Mouse (Mus musculus): Measurements from ENCODE around the gene Plin3. TPM values are rescaled to one million over a fixed set of nuclear protein-coding genes. Genes with fewer than 3 reads are reported as not detected.

Gene Plin3
- total RNA-seq, 1 experiment from 2014 or later = 13.5 TPM

DNA sequence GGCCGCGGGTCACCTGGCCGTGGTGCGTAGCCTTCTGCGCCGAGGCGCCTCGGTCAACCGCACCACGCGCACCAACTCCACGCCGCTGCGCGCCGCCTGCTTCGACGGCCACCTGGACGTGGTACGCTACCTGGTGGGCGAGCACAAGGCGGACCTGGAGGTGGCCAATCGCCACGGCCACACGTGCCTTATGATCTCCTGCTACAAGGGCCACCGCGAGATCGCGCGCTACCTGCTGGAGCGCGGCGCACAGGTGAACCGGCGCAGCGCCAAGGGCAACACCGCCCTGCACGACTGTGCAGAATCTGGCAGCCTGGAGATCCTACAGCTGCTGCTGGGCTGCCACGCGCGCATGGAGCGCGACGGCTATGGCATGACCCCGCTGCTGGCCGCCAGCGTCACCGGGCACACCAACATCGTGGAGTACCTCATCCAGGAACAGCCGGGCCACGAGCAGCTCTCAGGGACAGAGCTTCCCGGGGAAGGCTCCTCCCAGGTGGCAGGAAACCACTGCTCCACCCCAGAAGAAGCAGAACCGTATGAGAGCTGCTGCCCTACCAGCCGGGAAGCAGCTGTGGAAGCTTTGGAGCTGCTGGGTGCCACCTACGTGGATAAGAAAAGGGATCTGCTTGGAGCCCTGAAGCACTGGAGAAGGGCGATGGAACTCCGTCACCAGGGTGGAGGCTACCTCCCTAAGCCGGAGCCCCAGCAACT is 35.3 kb downstream of the Plin3 start:
- no peak for ATAC-seq (ENCODE audit: extremely low read depth, insufficient number of reproducible peaks, low FRiP score, poor library complexity, severe bottlenecking)

DNA sequence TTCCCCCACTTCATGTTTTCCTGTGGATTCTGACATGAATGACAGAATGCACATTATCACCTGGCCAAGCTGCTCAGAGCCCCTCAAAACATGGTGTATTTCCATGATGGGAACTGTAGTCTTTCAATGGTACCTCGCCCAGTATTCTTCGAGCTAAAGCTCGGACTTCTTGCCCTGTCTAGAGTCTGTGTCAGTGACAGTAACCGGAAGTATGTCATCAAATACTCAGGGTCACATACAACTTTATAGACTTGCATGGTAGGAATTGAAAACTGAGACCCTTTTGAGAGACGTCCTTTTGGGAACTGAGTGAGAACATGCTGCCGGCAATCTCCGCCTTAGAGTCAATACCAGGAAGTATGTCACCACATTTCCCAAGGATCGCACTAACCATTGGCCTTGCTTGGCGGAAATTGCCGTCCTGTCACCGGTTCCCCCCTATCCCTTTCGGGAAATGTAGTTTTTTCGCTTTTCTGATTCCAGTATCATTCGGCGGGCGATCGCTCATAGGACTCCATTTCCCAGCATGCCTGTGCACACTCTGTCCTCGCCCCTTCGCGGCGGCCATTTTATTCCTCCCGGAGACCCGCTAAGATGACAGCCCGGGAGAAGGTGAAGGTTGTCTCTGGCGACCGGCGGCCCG is 36.3 kb downstream of the Plin3 start, which contains the start of gene Fem1a:
Fem1a (plus strand) TSS at position 572 of the 643 bp plus-strand sequence.
- ATAC-seq (ENCODE audit: extremely low read depth, insufficient number of reproducible peaks, low FRiP score, poor library complexity, severe bottlenecking) = peak; percentile 84

DNA sequence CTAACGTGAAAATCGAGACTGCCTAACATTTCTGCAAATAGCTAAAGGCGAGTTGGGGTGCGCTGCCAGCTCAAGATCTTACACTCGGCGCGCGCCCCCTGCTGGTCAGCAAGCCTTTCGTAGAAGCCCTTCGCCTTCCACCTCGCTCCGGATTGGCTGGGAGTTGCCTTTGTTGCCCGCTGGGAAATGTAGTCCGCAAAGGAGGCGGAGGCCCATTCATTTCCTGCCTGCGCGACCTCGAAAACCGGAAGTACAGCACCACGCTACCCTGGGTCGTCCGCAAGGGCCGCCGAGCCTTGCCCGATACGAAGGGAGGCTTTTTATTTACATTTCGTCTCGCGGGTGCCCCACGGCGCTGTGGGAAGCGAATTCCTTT is 36.8 kb downstream of the Plin3 start:
- peak; percentile 87 for ATAC-seq (ENCODE audit: extremely low read depth, insufficient number of reproducible peaks, low FRiP score, poor library complexity, severe bottlenecking)

DNA sequence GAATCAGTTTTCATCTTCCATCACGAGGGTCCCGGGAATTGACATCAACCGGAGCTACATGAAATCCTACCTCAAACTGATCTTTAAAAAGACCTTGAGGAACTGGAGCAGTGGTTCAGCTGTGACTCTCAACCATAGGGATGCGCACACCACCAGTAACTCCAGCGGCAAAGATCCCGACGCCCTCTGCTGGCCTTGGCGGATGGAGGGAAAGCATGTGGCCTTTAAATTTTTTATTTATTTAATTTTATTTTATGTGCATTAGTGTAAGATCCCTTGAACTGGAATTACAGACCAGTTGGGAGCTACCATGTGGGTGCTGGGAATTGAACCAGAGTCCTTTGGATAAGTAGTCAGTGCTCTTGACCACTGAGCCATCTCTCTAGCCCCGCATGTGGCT is 37.2 kb downstream of the Plin3 start:
- ATAC-seq (ENCODE audit: extremely low read depth, insufficient number of reproducible peaks, low FRiP score, poor library complexity, severe bottlenecking) = no peak

DNA sequence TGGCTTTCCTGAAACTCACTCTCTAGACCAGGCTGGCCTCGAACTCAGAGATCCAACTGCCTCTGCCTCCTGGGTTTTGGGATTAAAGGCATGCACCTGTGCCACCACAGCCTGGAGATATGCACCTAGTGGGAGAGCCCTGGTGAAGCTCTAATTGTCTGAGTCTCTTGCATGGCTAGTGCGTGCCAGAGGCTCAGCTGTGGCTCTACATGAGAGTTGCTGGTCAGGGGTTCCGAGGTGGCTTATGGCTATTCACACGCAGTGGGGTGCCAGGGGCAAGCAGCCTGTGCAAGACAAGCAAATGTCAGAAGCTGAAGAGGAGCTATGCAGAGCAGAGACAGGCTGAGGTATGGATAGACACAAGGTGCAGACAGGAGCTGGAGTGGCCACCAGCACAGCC is 38.0 kb downstream of the Plin3 start:
- no peak for ATAC-seq (ENCODE audit: extremely low read depth, insufficient number of reproducible peaks, low FRiP score, poor library complexity, severe bottlenecking)

DNA sequence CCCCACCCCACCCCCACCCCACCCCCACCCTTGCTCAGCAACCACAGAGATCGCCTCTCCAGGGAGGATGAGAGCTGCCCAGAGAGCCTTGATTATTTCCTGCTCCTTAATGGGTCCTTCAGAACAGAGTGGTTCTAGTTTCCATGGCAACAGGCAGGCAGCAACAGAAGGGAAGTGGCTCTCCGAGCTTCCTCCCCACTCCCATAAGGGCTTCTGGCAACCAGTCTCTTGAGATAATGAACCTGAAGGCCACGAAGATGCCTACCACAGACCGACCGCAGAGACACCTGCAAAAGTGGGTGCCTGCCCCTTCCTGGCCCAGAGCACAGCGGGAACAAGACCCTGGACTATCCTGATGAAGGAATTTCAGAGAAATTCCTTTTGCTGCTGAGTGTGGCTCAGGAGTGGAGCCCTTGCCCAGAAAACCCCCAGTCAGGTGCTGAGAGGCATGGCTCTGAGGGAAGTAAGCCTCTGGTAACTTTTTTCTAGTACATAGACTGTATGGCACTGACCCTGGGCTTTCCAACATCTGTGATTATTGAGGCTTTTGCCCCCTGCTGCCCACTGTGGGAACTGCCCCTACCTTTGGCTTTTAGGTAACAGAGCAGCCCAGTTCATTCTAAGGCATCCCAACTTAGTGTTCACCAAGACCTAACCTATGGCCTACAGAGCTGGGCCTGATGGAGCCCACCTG is 41.4 kb downstream of the Plin3 start:
- ATAC-seq (ENCODE audit: extremely low read depth, insufficient number of reproducible peaks, low FRiP score, poor library complexity, severe bottlenecking) = peak; percentile 32

DNA sequence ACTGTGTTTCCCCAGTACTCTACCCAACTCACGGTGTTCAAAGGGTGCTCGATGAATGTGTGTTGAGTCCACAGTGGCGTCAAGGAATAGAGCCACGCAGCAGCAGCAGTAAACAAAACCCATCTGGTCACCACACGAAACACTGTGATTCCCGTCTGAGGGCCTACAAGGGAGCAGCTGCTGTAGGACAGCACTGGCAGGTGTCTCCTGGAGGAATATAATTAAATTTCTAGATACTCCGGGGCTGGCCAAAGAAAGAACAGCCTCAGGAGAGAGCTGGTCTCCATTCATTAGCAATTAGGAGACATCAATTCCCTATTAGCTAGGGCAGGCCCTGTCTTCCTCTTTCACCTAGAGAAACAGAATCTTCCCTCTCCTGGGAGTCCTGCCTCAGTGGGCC is 47.1 kb downstream of the Plin3 start:
- no peak for ATAC-seq (ENCODE audit: extremely low read depth, insufficient number of reproducible peaks, low FRiP score, poor library complexity, severe bottlenecking)

DNA sequence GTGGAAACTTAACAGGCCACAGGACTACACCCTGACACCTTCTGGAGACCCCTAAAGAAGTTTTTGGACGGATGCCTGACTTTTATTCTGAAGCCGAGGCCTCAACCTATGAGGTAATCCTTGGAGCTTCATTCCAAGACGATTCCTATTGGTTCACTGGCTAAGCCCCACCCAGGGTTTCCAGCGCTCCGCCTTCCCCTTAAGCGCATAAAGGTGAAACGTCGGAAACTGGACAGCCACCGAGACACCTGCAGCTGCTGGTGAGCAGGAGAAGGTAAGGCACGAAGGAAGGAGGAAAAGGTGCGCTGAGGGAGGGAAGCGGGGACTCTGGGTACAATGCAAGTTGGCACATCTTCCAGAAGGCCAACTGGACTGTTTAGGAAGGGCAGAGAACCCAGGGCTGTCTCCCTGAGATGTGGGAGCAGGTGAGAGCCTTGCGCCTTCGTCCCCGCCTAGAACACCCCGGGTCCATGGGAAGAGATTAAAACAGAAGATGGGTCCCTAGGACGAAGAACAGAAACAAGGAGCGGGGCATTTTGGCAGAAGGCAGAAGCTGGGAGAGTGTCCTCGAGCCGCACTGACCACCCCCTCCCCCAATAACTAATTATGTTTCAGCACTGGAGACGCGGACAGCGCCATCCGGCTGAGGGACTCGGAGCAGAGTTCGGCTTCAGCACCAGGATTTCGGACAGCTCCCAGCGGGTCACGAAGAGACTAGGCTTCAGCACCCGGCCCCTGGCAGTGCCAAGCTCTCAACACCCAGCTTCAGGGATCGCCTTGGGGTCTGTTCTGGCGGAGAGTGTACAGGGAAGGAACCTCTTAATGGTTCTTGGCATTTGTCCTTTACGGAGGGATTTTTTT is 50.9 kb downstream of the Plin3 start:
- peak; percentile 76; the same call in 1 of the 2 replicates for ATAC-seq (ENCODE audit: extremely low read depth, insufficient number of reproducible peaks, low FRiP score, poor library complexity, severe bottlenecking)

DNA sequence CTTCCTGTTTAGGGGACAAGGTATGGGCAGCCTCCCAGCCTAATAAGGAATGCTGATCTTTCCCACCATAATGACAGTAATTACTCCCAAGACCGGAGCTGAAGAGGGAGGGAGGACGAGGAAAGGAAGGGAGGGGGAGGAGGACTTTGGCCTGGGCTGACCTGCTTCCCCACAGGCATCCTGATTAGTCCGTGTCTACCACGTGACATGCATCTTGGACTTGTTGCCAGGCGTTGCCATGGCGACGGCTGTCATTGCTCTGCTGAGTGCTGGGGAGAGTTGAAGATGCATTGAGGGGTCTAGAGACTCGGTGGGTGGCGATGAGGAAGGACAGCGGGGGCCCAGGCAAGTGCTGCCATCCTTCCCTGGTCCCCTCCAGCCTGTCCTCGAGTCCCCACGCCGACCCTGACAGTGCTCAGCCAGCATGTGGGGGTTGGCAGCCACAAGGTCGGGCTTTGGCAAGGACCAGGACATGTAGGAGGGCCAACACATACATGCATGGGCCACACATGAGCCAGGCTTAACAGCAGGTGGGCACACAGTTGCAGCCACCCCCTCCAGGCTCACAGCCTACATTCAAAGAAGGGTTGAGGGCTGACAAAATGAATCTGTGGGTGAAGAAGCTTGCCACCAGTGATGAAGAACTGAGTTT is 58.7 kb downstream of the Plin3 start:
- ATAC-seq (ENCODE audit: extremely low read depth, insufficient number of reproducible peaks, low FRiP score, poor library complexity, severe bottlenecking) = no peak

DNA sequence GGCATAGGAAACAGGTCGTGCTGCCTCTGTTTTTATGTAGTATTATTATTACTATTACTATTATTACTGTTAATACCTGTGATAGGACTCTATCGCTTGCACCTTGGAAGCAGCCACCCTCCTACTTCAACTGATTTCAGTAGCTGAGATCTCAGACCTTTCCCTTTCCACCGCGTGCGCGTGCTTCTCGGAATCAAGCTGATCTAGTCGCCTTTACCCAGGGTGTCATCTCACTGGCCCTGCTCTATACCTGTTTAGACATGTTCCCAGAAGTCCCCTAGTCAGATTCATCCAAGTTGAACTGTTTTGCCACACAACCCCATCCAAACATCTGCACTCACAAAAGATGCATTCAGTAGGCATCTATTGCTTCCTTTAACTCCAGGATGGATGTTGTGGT is 59.3 kb downstream of the Plin3 start:
- no peak for ATAC-seq (ENCODE audit: extremely low read depth, insufficient number of reproducible peaks, low FRiP score, poor library complexity, severe bottlenecking)

DNA sequence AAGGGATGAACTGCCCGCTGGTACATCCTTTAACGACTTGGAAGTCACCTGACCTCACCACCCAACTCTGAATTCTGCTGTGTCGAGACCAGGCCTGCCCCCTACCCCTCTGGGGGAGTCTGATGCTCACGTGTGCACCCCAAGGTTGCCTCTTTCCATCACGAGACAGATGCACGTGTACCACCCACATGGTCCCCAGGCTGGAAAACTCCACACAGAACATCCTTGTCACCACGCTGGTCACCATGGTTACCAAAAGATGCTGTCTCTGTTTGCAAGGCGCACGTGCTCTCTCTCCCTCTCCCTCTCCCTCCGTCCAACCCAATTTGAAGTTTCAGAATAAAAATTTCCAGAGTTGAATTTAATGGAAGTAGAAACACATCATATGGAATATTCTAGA is 62.7 kb downstream of the Plin3 start:
- ATAC-seq (ENCODE audit: extremely low read depth, insufficient number of reproducible peaks, low FRiP score, poor library complexity, severe bottlenecking) = no peak

Other genes with a start within 250 kb of the Plin3 start
- gene Ubxn6, start 217.8 kb downstream of the Plin3 start, total RNA-seq (2017) = 31.3 and 49.5 TPM in 2 replicates
- gene Hdgfl2, start 213.2 kb downstream of the Plin3 start, total RNA-seq (2017) = 153 and 189 TPM in 2 replicates
- 1.1 and 1.2 TPM in 2 replicates for gene Plin4, start 183.1 kb downstream of the Plin3 start, total RNA-seq (2017)
- 3.4 and 4.0 TPM in 2 replicates for gene Plin5, start 175.3 kb downstream of the Plin3 start, total RNA-seq (2017)
- gene Lrg1, start 170.9 kb downstream of the Plin3 start, total RNA-seq (2017) = 126 and 131 TPM in 2 replicates
- 11.3 and 11.5 TPM in 2 replicates for gene Sema6b, start 152.5 kb downstream of the Plin3 start, total RNA-seq (2017)
- 1.3 and 1.4 TPM in 2 replicates for gene Tnfaip8l1, start 130.4 kb downstream of the Plin3 start, total RNA-seq (2017)
- gene Mydgf, start 109.0 kb downstream of the Plin3 start, total RNA-seq (2017) = 13.9 and 18.0 TPM in 2 replicates
- 14.0 and 14.5 TPM in 2 replicates for gene Dpp9, start 74.0 kb downstream of the Plin3 start, total RNA-seq (2017)
- gene Fem1a, start 36.1 kb downstream of the Plin3 start, total RNA-seq (2017) = 22.2 and 23.8 TPM in 2 replicates
- 4.8 and 6.4 TPM in 2 replicates for gene Ticam1, start 16.1 kb downstream of the Plin3 start, total RNA-seq (2017)
- gene Arrdc5, start 7.4 kb upstream of the Plin3 start, total RNA-seq (2017) = not detected in 2 replicates
- gene Uhrf1, start 10.4 kb upstream of the Plin3 start, total RNA-seq (2017) = 2.3 and 2.4 TPM in 2 replicates
- gene Kdm4b, start 33.2 kb upstream of the Plin3 start, total RNA-seq (2017) = 27.2 and 29.6 TPM in 2 replicates
- gene Ptprs, start 183.6 kb upstream of the Plin3 start, total RNA-seq (2017) = 6.4 and 6.8 TPM in 2 replicates
- gene Znrf4, start 219.6 kb upstream of the Plin3 start, total RNA-seq (2017) = not detected in 2 replicates